Mouse (Mus musculus): ENCODE measurements around the gene Smg1. TPM values are rescaled to one million over a fixed set of nuclear protein-coding genes. Genes with fewer than 3 reads are reported as not detected.

Smg1 gene
- total and polyA plus RNA-seq, 2 experiments from 2014 or later: 16.0 to 44.1 TPM

GRCm38 (mm10) chr7:118117539-118118210 lies 125.8 kb downstream of the Smg1 start:
- Histone ChIP-seq H3K9ac (replicated peaks; ENCODE audit: low read length, poor library complexity, severe bottlenecking) (no peak overlapping the region), H3K27ac (ENCODE audit: low read depth, low read length) (no peak overlapping the region), H3K4me3 (ENCODE audit: low read depth, low read length) (no peak overlapping the region), H3K36me3 (ENCODE audit: insufficient read depth, low read length) (peaks cover 28% of the 10 kb centered on the region), H3K9me3 (ENCODE audit: low read length) (no peaks in the 10 kb centered on the region), H3K4me1 (ENCODE audit: insufficient read depth, low read length) (peaks cover 4% of the 10 kb centered on the region; the same call in 1 of the 2 replicates), H3K27me3 (ENCODE audit: insufficient read depth, low read length) (no peaks in the 10 kb centered on the region), H3K4me2 (ENCODE audit: low read depth, low read length, poor library complexity, severe bottlenecking) (no peak overlapping the region)
- ATAC-seq (ENCODE audit: low FRiP score): no peak
- TF ChIP-seq CTCF (IDR thresholded peaks at IDR 0.05): no peak
- no peak for DNase-seq (ENCODE audit: low spot score)
- WGBS: 59% methylated on average over 4 of the region's 4 CpGs

GRCm38 (mm10) chr7:118116787-118117538 lies 126.5 kb downstream of the Smg1 start:
- Histone ChIP-seq H3K4me3 (ENCODE audit: low read depth, low read length) (peak overlapping the region; percentile 91; the same call in 1 of the 2 replicates), H3K36me3 (ENCODE audit: insufficient read depth, low read length) (peaks cover 26% of the 10 kb centered on the region), H3K9ac (replicated peaks; ENCODE audit: low read length, poor library complexity, severe bottlenecking) (no peak overlapping the region), H3K4me2 (ENCODE audit: low read depth, low read length, poor library complexity, severe bottlenecking) (peak overlapping the region; percentile 54), H3K27me3 (ENCODE audit: insufficient read depth, low read length) (no peaks in the 10 kb centered on the region), H3K27ac (ENCODE audit: low read depth, low read length) (no peak overlapping the region), H3K4me1 (ENCODE audit: insufficient read depth, low read length) (peaks cover 4% of the 10 kb centered on the region; the same call in 1 of the 2 replicates), H3K9me3 (ENCODE audit: low read length) (no peaks in the 10 kb centered on the region)
- DNase-seq (ENCODE audit: low spot score) (no peak), ATAC-seq (ENCODE audit: low FRiP score) (no peak)
- WGBS: 18% methylated on average over 8 of the region's 8 CpGs
- TF ChIP-seq CTCF (IDR thresholded peaks at IDR 0.05): no peak

GRCm38 (mm10) chr7:118115877-118116568 lies 127.4 kb downstream of the Smg1 start, which contains the start of gene Rps15a:
TSS of gene Rps15a (minus strand) at chr7:118116188.
- Histone ChIP-seq H3K4me2 (ENCODE audit: low read depth, low read length, poor library complexity, severe bottlenecking) (peak within 1 kb of the TSS; percentile 71), H3K36me3 (ENCODE audit: insufficient read depth, low read length) (peaks cover 25% of the 10 kb centered on the region), H3K9ac (replicated peaks; ENCODE audit: low read length, poor library complexity, severe bottlenecking) (peak within 1 kb of the TSS; percentile 89), H3K9me3 (ENCODE audit: low read length) (no peaks in the 10 kb centered on the region), H3K27me3 (ENCODE audit: insufficient read depth, low read length) (no peaks in the 10 kb centered on the region), H3K4me3 (ENCODE audit: low read depth, low read length) (peak within 1 kb of the TSS; percentile 91), H3K4me1 (ENCODE audit: insufficient read depth, low read length) (peaks cover 11% of the 10 kb centered on the region; the same call in 1 of the 2 replicates), H3K27ac (ENCODE audit: low read depth, low read length) (peak within 1 kb of the TSS; percentile 88)
- ATAC-seq (ENCODE audit: low FRiP score) (peak; percentile 89), DNase-seq (ENCODE audit: low spot score) (peak; percentile 99)
- WGBS: under 1% methylated on average over 40 of the region's 40 CpGs
- peak; percentile 29; the same call in 1 of the 2 replicates for TF ChIP-seq CTCF (IDR thresholded peaks at IDR 0.05)

DNA sequence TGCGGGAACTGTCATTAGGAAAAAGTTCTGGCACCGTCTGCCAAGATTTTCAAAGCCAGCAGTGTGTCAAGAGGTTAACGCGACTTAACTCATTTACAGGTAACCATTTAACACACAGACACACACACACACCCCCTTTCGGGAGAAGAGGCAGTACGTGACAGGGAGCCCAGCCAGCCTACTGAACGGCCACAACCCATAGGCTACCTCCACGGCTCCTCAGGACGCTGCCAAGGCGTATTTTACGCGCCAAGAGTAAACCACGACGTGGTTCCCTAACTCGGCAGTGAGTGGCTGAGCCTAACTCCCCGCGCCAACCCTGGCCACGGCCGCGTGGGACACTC lies 128.0 kb downstream of the Smg1 start:
- TF ChIP-seq CTCF (IDR thresholded peaks at IDR 0.05): no peak
- Histone ChIP-seq H3K27ac (ENCODE audit: low read depth, low read length) (peak overlapping the region; percentile 88), H3K9me3 (ENCODE audit: low read length) (no peaks in the 10 kb centered on the region), H3K4me1 (ENCODE audit: insufficient read depth, low read length) (peaks cover 13% of the 10 kb centered on the region; the same call in 1 of the 2 replicates), H3K4me2 (ENCODE audit: low read depth, low read length, poor library complexity, severe bottlenecking) (peak overlapping the region; percentile 71), H3K4me3 (ENCODE audit: low read depth, low read length) (peak overlapping the region; percentile 91), H3K36me3 (ENCODE audit: insufficient read depth, low read length) (peaks cover 20% of the 10 kb centered on the region), H3K27me3 (ENCODE audit: insufficient read depth, low read length) (no peaks in the 10 kb centered on the region), H3K9ac (replicated peaks; ENCODE audit: low read length, poor library complexity, severe bottlenecking) (peak overlapping the region; percentile 89)
- ATAC-seq (ENCODE audit: low FRiP score) (peak; percentile 66; the same call in 1 of the 2 replicates), DNase-seq (ENCODE audit: low spot score) (no peak)
- 0% methylated on average over 20 of the region's 20 CpGs for WGBS

GRCm38 (mm10) chr7:118113541-118114297 lies 129.8 kb downstream of the Smg1 start:
- 76% methylated on average over 5 of the region's 5 CpGs for WGBS
- no peak for ATAC-seq (ENCODE audit: low FRiP score)
- Histone ChIP-seq H3K9ac (replicated peaks; ENCODE audit: low read length, poor library complexity, severe bottlenecking) (0 out of 2 replicates have a peak overlapping the region, but pooled peaks have one; percentile 14), H3K27ac (ENCODE audit: low read depth, low read length) (no peak overlapping the region), H3K27me3 (ENCODE audit: insufficient read depth, low read length) (no peaks in the 10 kb centered on the region), H3K4me1 (ENCODE audit: insufficient read depth, low read length) (peaks cover 13% of the 10 kb centered on the region; the same call in 1 of the 2 replicates), H3K36me3 (ENCODE audit: insufficient read depth, low read length) (peaks cover 14% of the 10 kb centered on the region), H3K4me2 (ENCODE audit: low read depth, low read length, poor library complexity, severe bottlenecking) (peak overlapping the region; percentile 71), H3K9me3 (ENCODE audit: low read length) (no peaks in the 10 kb centered on the region), H3K4me3 (ENCODE audit: low read depth, low read length) (peak overlapping the region; percentile 91)
- TF ChIP-seq CTCF (IDR thresholded peaks at IDR 0.05): no peak
- no peak for DNase-seq (ENCODE audit: low spot score)
